Comparison of ENCODE assay signal across 22 mouse cellular contexts in genomic region chr16:13702184-13702583, GRCm38 (mm10). TPM values are rescaled to one million over a fixed set of nuclear protein-coding genes. Genes with fewer than 3 reads are reported as not detected.
DNase-seq lines count a peak whose midpoint lies in the region; ATAC-seq and TF ChIP-seq lines count a peak whose summit lies in the region.
"Had no signal": no experiment of that assay in that cellular context is flagged by ENCODE, and none has a peak within 500 bp of the region (broad histone marks: within the 10 kb centered on the region; RNA-seq: fewer than 3 reads in every experiment).

No protein-coding gene starts in this region.

- H3K4me1 ChIP-seq in lung, postnatal 0 days (ENCODE audit: insufficient read depth, low read depth, low read length): no peaks in the 10 kb centered on the region
- no peaks in the 10 kb centered on the region for H3K4me1 ChIP-seq in hindbrain, embryonic 16.5 days (ENCODE audit: control insufficient read depth, insufficient read depth, low read depth, low read length)
- H3K4me1 ChIP-seq: forebrain, embryonic 13.5 days; limb, embryonic 12.5 days; liver, embryonic 15.5 days; midbrain, embryonic 12.5 days had no signal

- H3K36me3 ChIP-seq in lung, postnatal 0 days (ENCODE audit: insufficient read depth, low read length): peaks cover 29% of the 10 kb centered on the region
- peaks cover 20% of the 10 kb centered on the region for H3K36me3 ChIP-seq in hindbrain, embryonic 16.5 days (ENCODE audit: control insufficient read depth, insufficient read depth, low read length)

- H3K4me2 ChIP-seq in lung, postnatal 0 days (replicated peaks; ENCODE audit: low read depth, low read length): no peak overlapping the region
- H3K4me2 ChIP-seq in hindbrain, embryonic 16.5 days (ENCODE audit: low read length): no peak overlapping the region
- H3K4me2 ChIP-seq: forebrain, embryonic 13.5 days; limb, embryonic 12.5 days; liver, embryonic 15.5 days; midbrain, embryonic 12.5 days had no signal

- H3K9me3 ChIP-seq in lung, postnatal 0 days (ENCODE audit: low read length): no peaks in the 10 kb centered on the region
- H3K9me3 ChIP-seq in hindbrain, embryonic 16.5 days (ENCODE audit: control insufficient read depth, low read length): no peaks in the 10 kb centered on the region
- H3K9me3 ChIP-seq: forebrain, embryonic 13.5 days; limb, embryonic 12.5 days; liver, embryonic 15.5 days; midbrain, embryonic 12.5 days had no signal

- peak; percentile 6 for DNase-seq in adrenal gland, adult 8-10 months
- DNase-seq in adrenal gland, postnatal 4 days (ENCODE audit: low spot score in 2 of 2): no peak
- peak; percentile 22 for DNase-seq in heart, postnatal 4 days
- no peak for DNase-seq in heart, adult 8-10 months (ENCODE audit: low spot score)
- peak; percentile 14 for DNase-seq in lung, postnatal 10 days
- no peak for DNase-seq in lung, postnatal 0 days (ENCODE audit: low spot score)
- DNase-seq in cerebellum, postnatal 25 days: peak; percentile 17 to 20
- DNase-seq: heart, adult 2 months; right cerebral cortex, adult 18-20 months; thymus, postnatal 36 days had no signal

- no peak for ATAC-seq in lung, postnatal 0 days
- no peak for ATAC-seq in hindbrain, embryonic 16.5 days
- ATAC-seq: forebrain, embryonic 13.5 days; hindbrain, postnatal 0 days had no signal

- H3K9ac ChIP-seq in lung, postnatal 0 days (replicated peaks; ENCODE audit: low read depth): no peak overlapping the region
- no peak overlapping the region for H3K9ac ChIP-seq in hindbrain, embryonic 16.5 days (ENCODE audit: low read depth, low read length)
- H3K9ac ChIP-seq: forebrain, embryonic 13.5 days; limb, embryonic 12.5 days; liver, embryonic 15.5 days; midbrain, embryonic 12.5 days had no signal

- 94% methylated on average over 7 of the region's 7 CpGs for WGBS in lung, postnatal 0 days
- WGBS in hindbrain, embryonic 16.5 days: 99% methylated on average over 7 of the region's 7 CpGs

- no peak for TF ChIP-seq EP300 in lung, postnatal 0 days (IDR thresholded peaks at IDR 0.05)

- no peaks in the 10 kb centered on the region for H3K27me3 ChIP-seq in lung, postnatal 0 days (replicated peaks; ENCODE audit: insufficient read depth, low read length)
- H3K27me3 ChIP-seq in hindbrain, embryonic 16.5 days (replicated peaks; ENCODE audit: control insufficient read depth, insufficient read depth, low read length): no peaks in the 10 kb centered on the region
- H3K27me3 ChIP-seq: CH12.LX; forebrain, embryonic 13.5 days; limb, embryonic 12.5 days; liver, embryonic 15.5 days; midbrain, embryonic 12.5 days had no signal

- TF ChIP-seq CTCF in lung, postnatal 0 days (IDR thresholded peaks at IDR 0.05): no peak

- no peak overlapping the region for H3K4me3 ChIP-seq in lung, postnatal 0 days (ENCODE audit: low read depth, low read length)
- no peak overlapping the region for H3K4me3 ChIP-seq in hindbrain, embryonic 16.5 days (ENCODE audit: low read length)
- H3K4me3 ChIP-seq: forebrain, embryonic 13.5 days; heart, adult 2 months; limb, embryonic 12.5 days; liver, embryonic 15.5 days; midbrain, embryonic 12.5 days; myocyte had no signal

- no peak overlapping the region for H3K27ac ChIP-seq in lung, postnatal 0 days (ENCODE audit: low read length)
- no peak overlapping the region for H3K27ac ChIP-seq in hindbrain, embryonic 16.5 days (ENCODE audit: low read depth, low read length)
- H3K27ac ChIP-seq: forebrain, embryonic 13.5 days; heart, adult 2 months; hindbrain, postnatal 0 days; limb, embryonic 12.5 days; liver, embryonic 15.5 days; macrophage; midbrain, embryonic 12.5 days; stomach, postnatal 0 days had no signal

RNA-seq across cellular contexts. Expression of gene Pla2g10, which starts 28.6 kb away (rescaled TPM):
- not detected for total RNA-seq in adrenal gland, adult 8-10 months (2022)
- total RNA-seq in adrenal gland, postnatal 4 days (2021): not detected
- total RNA-seq in heart, postnatal 4 days (2021): not detected
- total RNA-seq in heart, adult 8-10 months (2022): under 1 TPM in 1 of 4 experiments, not detected in 3; 0.60 TPM
- polyA plus RNA-seq in lung, postnatal 0 days (2015; fragmentation: Nextera tagmentation; extraction: Ambion mirVana): 1.5 and 1.7 TPM in 2 replicates
- 0.51 TPM in 1 of 2 replicates, not detected in the other for polyA plus RNA-seq in hindbrain, embryonic 16.5 days (2015; fragmentation: Nextera tagmentation; extraction: Ambion mirVana)
- total RNA-seq: CH12.LX; heart, adult 2 months; hindbrain, postnatal 0 days; neutrophil, adult 5-6 weeks had no signal
- polyA plus RNA-seq: heart, postnatal 0 days; hindbrain, postnatal 0 days; limb, embryonic 12.5 days; liver, embryonic 15.5 days; macrophage; myocyte had no signal

RNA-seq across cellular contexts. Expression of gene 3110001I22Rik, which starts 30.5 kb away (rescaled TPM):
- 1 to 10 TPM; 5.2 to 6.8 (median 5.7) TPM for total RNA-seq in adrenal gland, adult 8-10 months (2022)
- 1 to 10 TPM; 6.4 to 8.5 TPM for total RNA-seq in adrenal gland, postnatal 4 days (2021)
- total RNA-seq in heart, postnatal 4 days (2021): 1 to 10 TPM; 2.3 to 2.5 TPM
- 1 to 10 TPM; 2.2 to 3.0 (median 2.6) TPM for total RNA-seq in heart, adult 8-10 months (2022)
- 2.8 and 3.1 TPM in 2 replicates for polyA plus RNA-seq in lung, postnatal 0 days (2015; fragmentation: Nextera tagmentation; extraction: Ambion mirVana)
- 6.0 and 6.7 TPM in 2 replicates for polyA plus RNA-seq in hindbrain, embryonic 16.5 days (2015; fragmentation: Nextera tagmentation; extraction: Ambion mirVana)

RNA-seq across cellular contexts. Expression of gene Bfar, which starts 30.5 kb away (rescaled TPM):
- total RNA-seq in adrenal gland, adult 8-10 months (2022): 10 to 100 TPM; 43.5 to 62.5 (median 52.2) TPM
- total RNA-seq in adrenal gland, postnatal 4 days (2021): 10 to 100 TPM; 52.3 to 55.6 TPM
- total RNA-seq in heart, postnatal 4 days (2021): 10 to 100 TPM; 30.7 to 32.3 TPM
- total RNA-seq in heart, adult 8-10 months (2022): 10 to 100 TPM; 41.4 to 53.6 (median 51.1) TPM
- 33.3 and 33.4 TPM in 2 replicates for polyA plus RNA-seq in lung, postnatal 0 days (2015; fragmentation: Nextera tagmentation; extraction: Ambion mirVana)
- 50.9 and 52.2 TPM in 2 replicates for polyA plus RNA-seq in hindbrain, embryonic 16.5 days (2015; fragmentation: Nextera tagmentation; extraction: Ambion mirVana)

RNA-seq across cellular contexts. Expression of gene Parn, which starts 34.2 kb away (rescaled TPM):
- 10 to 100 TPM; 42.1 to 45.1 (median 43.5) TPM for total RNA-seq in adrenal gland, adult 8-10 months (2022)
- 10 to 100 TPM; 47.8 to 52.0 TPM for total RNA-seq in adrenal gland, postnatal 4 days (2021)
- 10 to 100 TPM; 19.3 to 21.2 TPM for total RNA-seq in heart, postnatal 4 days (2021)
- total RNA-seq in heart, adult 8-10 months (2022): 10 to 100 TPM in 2 of 4 experiments, 1 to 10 TPM in 2; 7.8 to 12.7 (median 9.3) TPM
- 25.0 and 28.5 TPM in 2 replicates for polyA plus RNA-seq in lung, postnatal 0 days (2015; fragmentation: Nextera tagmentation; extraction: Ambion mirVana)
- polyA plus RNA-seq in hindbrain, embryonic 16.5 days (2015; fragmentation: Nextera tagmentation; extraction: Ambion mirVana): 31.4 and 31.7 TPM in 2 replicates

Comparison
In these comparisons a context has a peak if more than half of its experiments do, and no peak if none do; other contexts are left out.
1. DNase-seq: peak in adrenal gland, adult 8-10 months (single experiment), heart, postnatal 4 days (single experiment), lung, postnatal 10 days (single experiment) and cerebellum, postnatal 25 days (2 of 2); none in adrenal gland, postnatal 4 days (0 of 2), heart, adult 8-10 months (single experiment) and lung, postnatal 0 days (single experiment).